Mouse (Mus musculus) activated CD4-positive, CD25-positive, alpha-beta regulatory T cell, adult 9 weeks (primary cell): ENCODE results near the gene Vmn1r143. TPM values are rescaled to one million over a fixed set of nuclear protein-coding genes. Genes with fewer than 3 reads are reported as not detected.

Experiments
- polyA plus RNA-seq: library from polyadenylated mRNA; unstranded; fragments of 100-300 nt; shearing (Covaris generic); gene quantifications from one replicate; pipeline ENCODE4 v1.2.1, GENCODE M21; 2017

Gene Vmn1r143
- not detected for polyA plus RNA-seq

GRCm38 (mm10) chr7:22189077-22189476, at the start of gene Vmn1r143:
Vmn1r143 (plus strand) TSS chr7:22189377.

DNA sequence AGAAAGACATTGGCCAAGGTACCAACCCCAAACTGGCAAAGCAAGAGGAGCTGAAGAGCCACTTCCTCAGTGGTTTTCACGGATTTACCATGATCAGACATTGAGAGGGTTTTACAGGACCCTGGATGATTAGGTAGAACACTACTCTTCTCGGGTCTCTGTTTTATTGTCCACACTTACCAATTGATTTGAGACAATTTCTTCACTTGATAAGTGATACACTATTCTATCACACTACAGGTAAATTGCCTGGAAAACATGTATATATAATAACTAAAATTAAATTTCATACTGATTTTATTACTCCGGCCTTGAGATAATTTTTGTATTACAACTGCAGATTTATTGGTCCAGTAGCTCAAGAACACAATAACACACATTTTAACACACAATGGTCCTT, 25.2 kb upstream of the Vmn1r143 start, which contains the start of gene Vmn1r142:
Gene Vmn1r142 (minus strand): TSS at position 101 of the 400 bp plus-strand sequence.

GRCm38 (mm10) chr7:22201164-22201563, 12.0 kb downstream of the Vmn1r143 start, which contains the start of gene Gm8653:
Gm8653 (minus strand) TSS chr7:22201264.

DNA sequence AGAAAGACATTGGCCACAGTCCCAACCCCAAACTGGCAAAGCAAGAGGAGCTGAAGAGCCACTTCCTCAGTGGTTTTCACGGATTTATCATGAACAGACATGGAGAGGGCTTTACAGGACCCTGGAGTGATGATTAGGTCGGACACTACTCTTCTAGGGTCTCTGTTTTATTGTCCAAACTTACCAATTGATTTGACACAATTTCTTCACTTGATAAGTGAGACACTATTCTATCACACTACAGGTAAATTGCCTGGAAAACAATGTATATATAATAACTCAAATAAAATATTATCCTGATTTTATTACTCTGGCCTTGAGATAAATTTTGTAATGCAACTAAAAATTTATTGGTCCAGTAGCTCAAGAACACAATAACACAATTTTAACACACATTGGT, 40.2 kb downstream of the Vmn1r143 start, which contains the start of gene Gm8453:
Gene Gm8453 (minus strand): TSS at position 101 of the 400 bp plus-strand sequence.

Other genes with a start within 250 kb of the Vmn1r143 start
- not detected for gene Vmn1r137, start 194.8 kb upstream of the Vmn1r143 start, polyA plus RNA-seq
- not detected for gene Vmn1r138, start 160.5 kb upstream of the Vmn1r143 start, polyA plus RNA-seq
- gene Gm6176, start 133.1 kb upstream of the Vmn1r143 start, polyA plus RNA-seq: not detected
- not detected for gene Vmn1r139, start 120.3 kb upstream of the Vmn1r143 start, polyA plus RNA-seq
- gene Gm16451, start 71.1 kb upstream of the Vmn1r143 start, polyA plus RNA-seq: not detected
- not detected for gene Gm10666, start 54.6 kb upstream of the Vmn1r143 start, polyA plus RNA-seq
- gene Vmn1r142, start 25.3 kb upstream of the Vmn1r143 start, polyA plus RNA-seq: not detected
- gene Gm8653, start 11.9 kb downstream of the Vmn1r143 start, polyA plus RNA-seq: not detected
- not detected for gene Gm8453, start 40.1 kb downstream of the Vmn1r143 start, polyA plus RNA-seq
- gene Gm4187, start 140.3 kb downstream of the Vmn1r143 start, polyA plus RNA-seq: not detected
- not detected for gene Gm8660, start 181.7 kb downstream of the Vmn1r143 start, polyA plus RNA-seq
- gene Vmn1r148, start 224.2 kb downstream of the Vmn1r143 start, polyA plus RNA-seq: not detected
- gene Vmn1r149, start 248.9 kb downstream of the Vmn1r143 start, polyA plus RNA-seq: not detected